Mouse (Mus musculus): ENCODE results near the gene Neil1. TPM values are rescaled to one million over a fixed set of nuclear protein-coding genes. Genes with fewer than 3 reads are reported as not detected.

The Neil1 gene
- polyA plus RNA-seq, 1 experiment from 2014 or later: 7.7 TPM

DNA sequence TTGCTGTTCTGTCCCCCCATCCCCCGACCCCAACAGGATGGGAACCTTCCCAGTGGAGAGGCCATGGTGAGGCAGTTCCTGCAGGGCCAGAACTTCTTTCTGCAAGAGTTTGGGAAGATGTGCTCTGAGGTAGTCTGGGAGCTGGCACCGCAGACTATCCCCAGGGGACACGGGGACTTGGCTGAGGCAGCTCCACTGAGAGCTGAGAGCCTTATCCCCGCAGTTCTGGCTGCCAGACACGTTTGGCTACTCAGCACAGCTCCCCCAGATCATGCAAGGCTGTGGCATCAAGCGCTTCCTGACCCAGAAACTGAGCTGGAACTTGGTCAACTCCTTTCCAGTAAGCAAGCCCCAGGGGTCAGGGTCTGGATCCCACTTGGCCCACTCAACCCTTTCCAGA is 10.9 kb downstream of the Neil1 start:
- DNase-seq (ENCODE audit: low spot score) (no peak), ATAC-seq (replicated peaks; ENCODE audit: low FRiP score, low read depth) (no peak)
- Histone ChIP-seq H3K27ac (no peak overlapping the region), H3K9me3 (replicated peaks; ENCODE audit: low read length) (no peaks in the 10 kb centered on the region), H3K4me3 (replicated peaks; ENCODE audit: low read depth, low read length) (no peak overlapping the region), H3K36me3 (ENCODE audit: insufficient read depth, low read length) (peaks cover 48% of the 10 kb centered on the region), H3K4me2 (ENCODE audit: low read length) (no peak overlapping the region), H3K9ac (ENCODE audit: low read depth, low read length) (no peak overlapping the region), H3K27me3 (ENCODE audit: insufficient read depth, low read length) (no peaks in the 10 kb centered on the region), H3K4me1 (replicated peaks; ENCODE audit: insufficient read depth, low read length) (no peaks in the 10 kb centered on the region)
- TF ChIP-seq CTCF (IDR thresholded peaks at IDR 0.05; ENCODE audit: low read depth): no peak
- WGBS: 78% methylated on average over 6 of the region's 6 CpGs

DNA sequence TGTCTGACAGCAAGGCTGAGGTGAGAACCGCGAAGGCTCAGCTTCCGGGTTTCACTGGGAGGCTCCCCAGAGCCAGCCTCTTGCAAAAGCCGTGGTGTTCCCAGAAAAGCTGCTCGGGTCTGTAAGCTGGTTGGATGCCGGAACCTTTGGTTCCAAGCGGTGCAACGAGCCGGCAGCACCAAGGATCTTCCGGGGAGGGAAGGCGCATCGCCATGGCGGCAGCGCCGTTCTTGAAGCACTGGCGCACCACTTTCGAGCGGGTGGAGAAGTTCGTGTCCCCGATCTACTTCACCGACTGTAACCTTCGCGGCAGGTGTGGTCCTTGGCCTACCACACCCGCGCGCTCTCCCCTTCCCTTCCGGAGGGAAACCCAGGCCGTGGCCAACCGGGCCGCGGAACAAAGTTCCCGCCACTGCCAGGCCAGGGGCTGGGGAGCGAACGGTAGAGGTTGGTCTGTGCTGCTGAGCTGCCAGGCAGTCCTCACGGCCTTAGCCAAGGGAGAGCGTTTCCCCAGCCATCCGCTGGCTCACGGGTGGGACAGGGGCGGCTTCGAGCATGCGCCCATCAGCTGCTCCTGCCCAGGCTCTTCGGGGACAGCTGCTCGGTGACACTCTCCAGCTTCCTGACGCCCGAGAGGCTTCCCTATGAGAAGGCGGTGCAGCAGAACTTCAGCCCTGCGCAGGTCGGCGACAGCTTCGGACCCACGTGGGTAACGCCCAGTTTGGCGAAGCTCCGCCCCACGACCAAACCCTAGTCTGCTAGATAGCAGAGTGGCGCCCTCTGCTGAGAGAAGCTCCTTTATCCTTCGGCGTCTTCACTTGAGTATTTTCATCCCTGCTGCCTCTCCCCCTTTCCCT is 17.3 kb downstream of the Neil1 start, which contains the start of gene Man2c1:
Man2c1 (plus strand) TSS at position 114 of the 857 bp plus-strand sequence.
- DNase-seq (ENCODE audit: low spot score): peak; percentile 96
- peak within 1 kb of the TSS; percentile 81 for H3K9ac ChIP-seq (ENCODE audit: low read depth, low read length)
- no peaks in the 10 kb centered on the region for H3K9me3 ChIP-seq (replicated peaks; ENCODE audit: low read length)
- peak; percentile 91 for ATAC-seq (replicated peaks; ENCODE audit: low FRiP score, low read depth)
- no peaks in the 10 kb centered on the region for H3K27me3 ChIP-seq (ENCODE audit: insufficient read depth, low read length)
- H3K27ac ChIP-seq: peak within 1 kb of the TSS; percentile 99
- H3K36me3 ChIP-seq (ENCODE audit: insufficient read depth, low read length): peaks cover 24% of the 10 kb centered on the region
- peak; percentile 89 for TF ChIP-seq CTCF (IDR thresholded peaks at IDR 0.05; ENCODE audit: low read depth)
- WGBS: under 1% methylated on average over 58 of the region's 58 CpGs
- H3K4me2 ChIP-seq (ENCODE audit: low read length): peak within 1 kb of the TSS; percentile 95
- no peaks in the 10 kb centered on the region for H3K4me1 ChIP-seq (replicated peaks; ENCODE audit: insufficient read depth, low read length)
- peak within 1 kb of the TSS; percentile 84 for H3K4me3 ChIP-seq (replicated peaks; ENCODE audit: low read depth, low read length)

DNA sequence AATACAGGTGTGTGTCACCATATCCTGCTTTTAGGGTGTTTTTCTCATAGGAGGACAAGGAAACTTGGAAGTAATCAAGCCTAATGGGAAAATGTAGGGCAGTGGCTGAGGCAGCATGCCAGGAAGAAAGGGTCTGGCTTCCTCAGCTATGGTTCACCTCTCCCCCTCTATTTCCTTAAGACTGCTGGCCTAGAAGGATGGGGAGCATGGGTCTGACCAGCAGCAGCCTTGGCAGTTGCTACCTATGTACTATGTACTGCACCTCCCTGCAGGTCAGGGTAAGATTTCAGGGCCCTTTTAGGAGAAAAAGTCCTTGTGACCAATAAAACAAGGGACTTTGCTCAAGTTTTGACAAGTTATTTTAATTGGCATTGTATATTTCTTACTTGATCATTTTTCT is 18.5 kb downstream of the Neil1 start:
- Histone ChIP-seq H3K27me3 (ENCODE audit: insufficient read depth, low read length) (no peaks in the 10 kb centered on the region), H3K4me1 (replicated peaks; ENCODE audit: insufficient read depth, low read length) (no peaks in the 10 kb centered on the region), H3K9me3 (replicated peaks; ENCODE audit: low read length) (no peaks in the 10 kb centered on the region), H3K27ac (no peak overlapping the region), H3K4me2 (ENCODE audit: low read length) (peak overlapping the region; percentile 95), H3K4me3 (replicated peaks; ENCODE audit: low read depth, low read length) (no peak overlapping the region; the same call in 1 of the 2 replicates), H3K36me3 (ENCODE audit: insufficient read depth, low read length) (peaks cover 25% of the 10 kb centered on the region), H3K9ac (ENCODE audit: low read depth, low read length) (no peak overlapping the region)
- DNase-seq (ENCODE audit: low spot score) (no peak), ATAC-seq (replicated peaks; ENCODE audit: low FRiP score, low read depth) (no peak)
- TF ChIP-seq CTCF (IDR thresholded peaks at IDR 0.05; ENCODE audit: low read depth): no peak

DNA sequence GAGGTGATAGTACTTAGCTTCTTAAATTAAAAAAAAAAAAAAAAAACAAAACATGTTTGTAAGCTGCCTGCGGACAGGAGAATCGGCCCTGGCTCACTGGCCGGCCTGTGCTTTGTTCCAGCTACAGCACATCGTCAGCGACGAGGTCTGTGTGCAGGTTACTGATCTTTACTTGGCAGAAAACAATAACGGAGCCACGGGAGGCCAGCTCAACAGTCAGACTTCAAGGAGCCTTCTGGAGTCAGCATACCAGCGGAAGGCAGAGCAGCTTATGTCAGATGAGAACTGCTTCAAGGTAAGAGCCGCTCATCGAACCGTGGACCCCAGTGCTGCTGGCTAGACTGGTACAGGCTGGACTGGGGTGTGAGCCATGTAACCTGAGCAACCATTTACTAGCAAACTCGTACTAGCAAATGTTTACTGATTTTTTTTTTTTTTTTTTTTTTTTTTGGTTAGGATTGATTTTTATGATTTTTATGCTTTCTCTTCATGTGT is 30.8 kb downstream of the Neil1 start:
- no peak overlapping the region for H3K4me3 ChIP-seq (replicated peaks; ENCODE audit: low read depth, low read length)
- ATAC-seq (replicated peaks; ENCODE audit: low FRiP score, low read depth) (no peak), DNase-seq (ENCODE audit: low spot score) (no peak)
- H3K27ac ChIP-seq: no peak overlapping the region
- no peaks in the 10 kb centered on the region for H3K9me3 ChIP-seq (replicated peaks; ENCODE audit: low read length)
- H3K4me1 ChIP-seq (replicated peaks; ENCODE audit: insufficient read depth, low read length): no peaks in the 10 kb centered on the region
- H3K4me2 ChIP-seq (ENCODE audit: low read length): no peak overlapping the region
- 84% methylated on average over 13 of the region's 13 CpGs for WGBS
- H3K27me3 ChIP-seq (ENCODE audit: insufficient read depth, low read length): no peaks in the 10 kb centered on the region
- TF ChIP-seq CTCF (IDR thresholded peaks at IDR 0.05; ENCODE audit: low read depth): no peak
- H3K36me3 ChIP-seq (ENCODE audit: insufficient read depth, low read length): peaks cover 50% of the 10 kb centered on the region
- no peak overlapping the region for H3K9ac ChIP-seq (ENCODE audit: low read depth, low read length)

Other genes with a start within 250 kb of the Neil1 start
- 8.4 and 8.5 TPM in 2 replicates for gene Snx33, start 219.9 kb downstream of the Neil1 start, polyA plus RNA-seq (2015; fragmentation: Nextera tagmentation; extraction: Ambion mirVana)
- 112 and 123 TPM in 2 replicates for gene Imp3, start 210.8 kb downstream of the Neil1 start, polyA plus RNA-seq (2015; fragmentation: Nextera tagmentation; extraction: Ambion mirVana)
- 19.3 and 20.6 TPM in 2 replicates for gene Snupn, start 197.4 kb downstream of the Neil1 start, polyA plus RNA-seq (2015; fragmentation: Nextera tagmentation; extraction: Ambion mirVana)
- gene Ptpn9, start 153.4 kb downstream of the Neil1 start, polyA plus RNA-seq (2015; fragmentation: Nextera tagmentation; extraction: Ambion mirVana): 23.6 and 27.5 TPM in 2 replicates
- 18.3 and 21.3 TPM in 2 replicates for gene Sin3a, start 76.3 kb downstream of the Neil1 start, polyA plus RNA-seq (2015; fragmentation: Nextera tagmentation; extraction: Ambion mirVana)
- gene Man2c1, start 17.6 kb downstream of the Neil1 start, polyA plus RNA-seq (2015; fragmentation: Nextera tagmentation; extraction: Ambion mirVana): 47.7 and 53.9 TPM in 2 replicates
- 126 and 133 TPM in 2 replicates for gene Commd4, start 10.0 kb upstream of the Neil1 start, polyA plus RNA-seq (2015; fragmentation: Nextera tagmentation; extraction: Ambion mirVana)
- gene Trcg1, start 88.3 kb upstream of the Neil1 start, polyA plus RNA-seq (2015; fragmentation: Nextera tagmentation; extraction: Ambion mirVana): 0.04 TPM in 1 of 2 replicates, not detected in the other
- gene 1700017B05Rik, start 114.3 kb upstream of the Neil1 start, polyA plus RNA-seq (2015; fragmentation: Nextera tagmentation; extraction: Ambion mirVana): 13.1 and 13.6 TPM in 2 replicates